Mouse (Mus musculus): ENCODE measurements around the gene Crcp. TPM values are rescaled to one million over a fixed set of nuclear protein-coding genes. Genes with fewer than 3 reads are reported as not detected.

The Crcp gene
- total and polyA plus RNA-seq, 3 experiments, result 12.4 to 86.2 (median 45.0) TPM

- TF ChIP-seq CTCF (IDR thresholded peaks at IDR 0.05; ENCODE audit: low read depth, low read length), result no peak
- no peak for TF ChIP-seq POLR2AphosphoS5 (IDR thresholded peaks at IDR 0.05; ENCODE audit: insufficient replicate concordance, low read depth, low read length)
- no peak for TF ChIP-seq TAL1 (conservative IDR thresholded peaks at IDR 0.05; ENCODE audit: low read depth, low read length)
- no peak for TF ChIP-seq GATA2 (IDR thresholded peaks at IDR 0.05; ENCODE audit: borderline replicate concordance, low read depth, low read length)
- TF ChIP-seq GATA1 (IDR thresholded peaks at IDR 0.05; ENCODE audit: borderline replicate concordance, low read length), result no peak
- ATAC-seq (ENCODE audit: extremely low read depth, insufficient number of reproducible peaks, low FRiP score, poor library complexity, severe bottlenecking) (no peak), DNase-seq (ENCODE audit: low spot score) (no peak)
- H3K27me3 ChIP-seq (ENCODE audit: insufficient read depth, low read length), result peaks cover 9% of the 10 kb centered on the region
- H3K4me1 ChIP-seq (ENCODE audit: insufficient read depth, low read depth, low read length), result no peaks in the 10 kb centered on the region
- H3K9me3 ChIP-seq (replicated peaks), result peaks cover 11% of the 10 kb centered on the region
- H3K36me3 ChIP-seq (replicated peaks), result no peaks in the 10 kb centered on the region
- H3K4me3 ChIP-seq (ENCODE audit: low read depth, low read length), result no peak overlapping the region
These were observed 51.1 kb downstream of the Crcp start for GRCm38 (mm10) chr5:130080051-130080681.

GRCm38 (mm10) chr5:130081181-130081881 lies 52.2 kb downstream of the Crcp start:
- TF ChIP-seq POLR2AphosphoS5 (IDR thresholded peaks at IDR 0.05; ENCODE audit: insufficient replicate concordance, low read depth, low read length) (no peak), GATA1 (IDR thresholded peaks at IDR 0.05; ENCODE audit: borderline replicate concordance, low read length) (no peak), CTCF (IDR thresholded peaks at IDR 0.05; ENCODE audit: low read depth, low read length) (no peak), GATA2 (IDR thresholded peaks at IDR 0.05; ENCODE audit: borderline replicate concordance, low read depth, low read length) (no peak), TAL1 (conservative IDR thresholded peaks at IDR 0.05; ENCODE audit: low read depth, low read length) (no peak)
- no peak for DNase-seq (ENCODE audit: low spot score)
- Histone ChIP-seq H3K4me1 (ENCODE audit: insufficient read depth, low read depth, low read length) (no peaks in the 10 kb centered on the region), H3K36me3 (replicated peaks) (no peaks in the 10 kb centered on the region), H3K9me3 (replicated peaks) (peaks cover 11% of the 10 kb centered on the region), H3K27me3 (ENCODE audit: insufficient read depth, low read length) (peaks cover 8% of the 10 kb centered on the region), H3K4me3 (ENCODE audit: low read depth, low read length) (no peak overlapping the region)
- ATAC-seq (ENCODE audit: extremely low read depth, insufficient number of reproducible peaks, low FRiP score, poor library complexity, severe bottlenecking), result no peak

- H3K27me3 ChIP-seq (ENCODE audit: insufficient read depth, low read length), result peaks cover 6% of the 10 kb centered on the region
- TF ChIP-seq POLR2AphosphoS5 (IDR thresholded peaks at IDR 0.05; ENCODE audit: insufficient replicate concordance, low read depth, low read length) (no peak), GATA2 (IDR thresholded peaks at IDR 0.05; ENCODE audit: borderline replicate concordance, low read depth, low read length) (no peak), CTCF (IDR thresholded peaks at IDR 0.05; ENCODE audit: low read depth, low read length) (no peak), GATA1 (IDR thresholded peaks at IDR 0.05; ENCODE audit: borderline replicate concordance, low read length) (no peak), TAL1 (conservative IDR thresholded peaks at IDR 0.05; ENCODE audit: low read depth, low read length) (no peak)
- H3K4me1 ChIP-seq (ENCODE audit: insufficient read depth, low read depth, low read length), result no peaks in the 10 kb centered on the region
- DNase-seq (ENCODE audit: low spot score), result no peak
- H3K36me3 ChIP-seq (replicated peaks), result no peaks in the 10 kb centered on the region
- H3K9me3 ChIP-seq (replicated peaks), result peaks cover 11% of the 10 kb centered on the region
- ATAC-seq (ENCODE audit: extremely low read depth, insufficient number of reproducible peaks, low FRiP score, poor library complexity, severe bottlenecking), result no peak
- H3K4me3 ChIP-seq (ENCODE audit: low read depth, low read length), result no peak overlapping the region
These were observed 53.3 kb downstream of the Crcp start for GRCm38 (mm10) chr5:130082431-130082830.

GRCm38 (mm10) chr5:130084271-130084670 lies 55.2 kb downstream of the Crcp start:
- no peak for DNase-seq (ENCODE audit: low spot score)
- no peak for TF ChIP-seq TAL1 (conservative IDR thresholded peaks at IDR 0.05; ENCODE audit: low read depth, low read length)
- TF ChIP-seq CTCF (IDR thresholded peaks at IDR 0.05; ENCODE audit: low read depth, low read length), result no peak
- no peak for TF ChIP-seq GATA2 (IDR thresholded peaks at IDR 0.05; ENCODE audit: borderline replicate concordance, low read depth, low read length)
- no peak for TF ChIP-seq POLR2AphosphoS5 (IDR thresholded peaks at IDR 0.05; ENCODE audit: insufficient replicate concordance, low read depth, low read length)
- no peak for TF ChIP-seq GATA1 (IDR thresholded peaks at IDR 0.05; ENCODE audit: borderline replicate concordance, low read length)
- Histone ChIP-seq H3K27me3 (ENCODE audit: insufficient read depth, low read length) (peaks cover 8% of the 10 kb centered on the region), H3K4me3 (ENCODE audit: low read depth, low read length) (no peak overlapping the region), H3K4me1 (ENCODE audit: insufficient read depth, low read depth, low read length) (peaks cover 2% of the 10 kb centered on the region; the same call in 1 of the 2 replicates), H3K9me3 (replicated peaks) (peaks cover 9% of the 10 kb centered on the region), H3K36me3 (replicated peaks) (no peaks in the 10 kb centered on the region)
- ATAC-seq (ENCODE audit: extremely low read depth, insufficient number of reproducible peaks, low FRiP score, poor library complexity, severe bottlenecking), result no peak

- Histone ChIP-seq H3K4me1 (ENCODE audit: insufficient read depth, low read depth, low read length) (peaks cover 6% of the 10 kb centered on the region; the same call in 1 of the 2 replicates), H3K27me3 (ENCODE audit: insufficient read depth, low read length) (peaks cover 11% of the 10 kb centered on the region), H3K9me3 (replicated peaks) (no peaks in the 10 kb centered on the region), H3K36me3 (replicated peaks) (no peaks in the 10 kb centered on the region), H3K4me3 (ENCODE audit: low read depth, low read length) (no peak overlapping the region)
- TF ChIP-seq TAL1 (conservative IDR thresholded peaks at IDR 0.05; ENCODE audit: low read depth, low read length), result no peak
- TF ChIP-seq GATA2 (IDR thresholded peaks at IDR 0.05; ENCODE audit: borderline replicate concordance, low read depth, low read length), result no peak
- no peak for TF ChIP-seq GATA1 (IDR thresholded peaks at IDR 0.05; ENCODE audit: borderline replicate concordance, low read length)
- no peak for TF ChIP-seq CTCF (IDR thresholded peaks at IDR 0.05; ENCODE audit: low read depth, low read length)
- TF ChIP-seq POLR2AphosphoS5 (IDR thresholded peaks at IDR 0.05; ENCODE audit: insufficient replicate concordance, low read depth, low read length), result no peak
- ATAC-seq (ENCODE audit: extremely low read depth, insufficient number of reproducible peaks, low FRiP score, poor library complexity, severe bottlenecking) (no peak), DNase-seq (ENCODE audit: low spot score) (no peak)
These were observed 58.9 kb downstream of the Crcp start for GRCm38 (mm10) chr5:130088008-130088407.

GRCm38 (mm10) chr5:130088612-130089011 lies 59.5 kb downstream of the Crcp start:
- no peak for TF ChIP-seq CTCF (IDR thresholded peaks at IDR 0.05; ENCODE audit: low read depth, low read length)
- no peak for TF ChIP-seq POLR2AphosphoS5 (IDR thresholded peaks at IDR 0.05; ENCODE audit: insufficient replicate concordance, low read depth, low read length)
- TF ChIP-seq GATA1 (IDR thresholded peaks at IDR 0.05; ENCODE audit: borderline replicate concordance, low read length), result no peak
- TF ChIP-seq GATA2 (IDR thresholded peaks at IDR 0.05; ENCODE audit: borderline replicate concordance, low read depth, low read length), result no peak
- TF ChIP-seq TAL1 (conservative IDR thresholded peaks at IDR 0.05; ENCODE audit: low read depth, low read length), result no peak
- H3K9me3 ChIP-seq (replicated peaks), result no peaks in the 10 kb centered on the region
- DNase-seq (ENCODE audit: low spot score), result no peak
- peaks cover 11% of the 10 kb centered on the region for H3K27me3 ChIP-seq (ENCODE audit: insufficient read depth, low read length)
- no peaks in the 10 kb centered on the region for H3K36me3 ChIP-seq (replicated peaks)
- no peak overlapping the region for H3K4me3 ChIP-seq (ENCODE audit: low read depth, low read length)
- ATAC-seq (ENCODE audit: extremely low read depth, insufficient number of reproducible peaks, low FRiP score, poor library complexity, severe bottlenecking), result no peak
- H3K4me1 ChIP-seq (ENCODE audit: insufficient read depth, low read depth, low read length), result peaks cover 6% of the 10 kb centered on the region; the same call in 1 of the 2 replicates

Data from G1E (cell line).